Mouse (Mus musculus): ENCODE results near the gene Krtap27-1. TPM values are rescaled to one million over a fixed set of nuclear protein-coding genes. Genes with fewer than 3 reads are reported as not detected.

Gene Krtap27-1
- polyA plus RNA-seq, 1 experiment from 2014 or later = not detected

GRCm38 (mm10) chr16:88651082-88651481 lies 20.4 kb downstream of the Krtap27-1 start:
- Histone ChIP-seq H3K9me3 (no peaks in the 10 kb centered on the region), H3K36me3 (no peaks in the 10 kb centered on the region), H3K4me2 (replicated peaks) (no peak overlapping the region), H3K9ac (replicated peaks) (no peak overlapping the region), H3K4me1 (no peaks in the 10 kb centered on the region), H3K27ac (replicated peaks) (no peak overlapping the region), H3K27me3 (no peaks in the 10 kb centered on the region), H3K4me3 (no peak overlapping the region)
- ATAC-seq (ENCODE audit: low FRiP score, low read depth) = no peak
- 83% methylated on average over 1 of the region's 1 CpGs for WGBS

DNA sequence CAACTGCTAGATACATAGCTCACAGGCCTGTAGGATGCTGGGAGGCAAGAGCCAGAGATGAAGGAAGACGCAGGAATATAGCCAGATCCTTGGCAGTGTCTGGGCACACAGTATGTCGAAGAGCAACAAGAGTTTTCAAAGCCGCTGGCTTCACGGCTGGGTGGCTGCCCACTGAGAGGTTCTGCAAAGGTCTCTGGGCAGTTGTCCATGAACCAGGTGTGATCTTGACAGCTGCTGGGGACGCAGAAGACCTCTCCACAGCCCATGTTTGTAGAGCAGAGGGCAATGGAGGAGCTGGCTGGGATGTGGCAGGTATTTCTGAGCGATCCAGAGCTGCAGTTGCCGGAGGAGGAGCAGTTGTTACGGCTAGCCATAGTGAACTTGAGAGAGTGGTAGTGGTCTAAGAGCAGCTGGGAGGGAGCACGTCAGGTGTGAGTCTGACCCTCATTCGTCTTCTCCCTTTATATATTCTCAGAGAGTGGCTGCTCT lies 24.1 kb downstream of the Krtap27-1 start, which contains the start of gene Krtap26-1:
Krtap26-1 (minus strand) TSS at position 439 of the 489 bp plus-strand sequence.
- WGBS = 85% methylated on average over 10 of the region's 10 CpGs
- no peak within 1 kb of the TSS for H3K27ac ChIP-seq (replicated peaks)
- no peak for ATAC-seq (ENCODE audit: low FRiP score, low read depth)
- no peak within 1 kb of the TSS for H3K4me2 ChIP-seq (replicated peaks)
- no peaks in the 10 kb centered on the region for H3K36me3 ChIP-seq
- no peaks in the 10 kb centered on the region for H3K9me3 ChIP-seq
- H3K4me3 ChIP-seq = no peak within 1 kb of the TSS
- no peak within 1 kb of the TSS for H3K9ac ChIP-seq (replicated peaks)
- H3K27me3 ChIP-seq = no peaks in the 10 kb centered on the region
- no peaks in the 10 kb centered on the region for H3K4me1 ChIP-seq

GRCm38 (mm10) chr16:88646366-88647111 lies 24.9 kb downstream of the Krtap27-1 start:
- Histone ChIP-seq H3K4me3 (no peak overlapping the region), H3K9me3 (no peaks in the 10 kb centered on the region), H3K27me3 (no peaks in the 10 kb centered on the region), H3K9ac (replicated peaks) (no peak overlapping the region), H3K4me1 (no peaks in the 10 kb centered on the region), H3K27ac (replicated peaks) (no peak overlapping the region), H3K36me3 (no peaks in the 10 kb centered on the region), H3K4me2 (replicated peaks) (no peak overlapping the region)
- WGBS = 80% methylated on average over 8 of the region's 8 CpGs
- ATAC-seq (ENCODE audit: low FRiP score, low read depth) = no peak

- Histone ChIP-seq H3K27me3 (no peaks in the 10 kb centered on the region), H3K9ac (replicated peaks) (no peak overlapping the region), H3K27ac (replicated peaks) (no peak overlapping the region), H3K4me3 (no peak overlapping the region), H3K4me1 (no peaks in the 10 kb centered on the region), H3K9me3 (no peaks in the 10 kb centered on the region), H3K4me2 (replicated peaks) (no peak overlapping the region), H3K36me3 (no peaks in the 10 kb centered on the region)
- ATAC-seq (ENCODE audit: low FRiP score, low read depth) = no peak
- WGBS = 90% methylated on average over 3 of the region's 3 CpGs
Observed at GRCm38 (mm10) chr16:88640053-88640452, 31.4 kb downstream of the Krtap27-1 start.

GRCm38 (mm10) chr16:88635142-88635541 lies 36.3 kb downstream of the Krtap27-1 start:
- no peaks in the 10 kb centered on the region for H3K9me3 ChIP-seq

DNA sequence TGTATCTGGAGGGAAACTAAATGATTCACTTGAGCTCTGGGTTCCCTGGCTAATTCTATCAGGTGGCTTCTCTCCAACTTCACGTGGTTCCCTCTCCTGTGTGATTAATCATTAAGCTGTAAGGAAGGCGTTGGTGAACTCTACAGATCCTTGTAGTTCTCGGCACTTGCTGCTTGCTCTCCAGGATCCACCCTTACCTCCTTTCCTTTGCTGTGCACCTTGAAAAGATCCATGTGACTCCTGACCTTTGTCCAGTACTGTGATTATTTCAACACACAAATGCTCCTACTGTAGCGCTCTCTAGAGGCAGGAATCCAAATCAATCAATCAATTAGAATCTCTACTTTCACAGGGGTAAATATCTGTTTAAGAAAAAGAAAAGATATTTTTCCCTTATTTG lies 40.0 kb downstream of the Krtap27-1 start:
- no peak overlapping the region for H3K9ac ChIP-seq (replicated peaks)
- no peaks in the 10 kb centered on the region for H3K36me3 ChIP-seq
- no peak overlapping the region for H3K27ac ChIP-seq (replicated peaks)
- WGBS = 86% methylated on average over 4 of the region's 4 CpGs
- no peak overlapping the region for H3K4me2 ChIP-seq (replicated peaks)
- H3K9me3 ChIP-seq = no peaks in the 10 kb centered on the region
- H3K4me1 ChIP-seq = no peaks in the 10 kb centered on the region
- H3K4me3 ChIP-seq = no peak overlapping the region
- no peaks in the 10 kb centered on the region for H3K27me3 ChIP-seq
- ATAC-seq (ENCODE audit: low FRiP score, low read depth) = no peak

More at GRCm38 (mm10) chr16:88635142-88635541, 36.3 kb downstream of the Krtap27-1 start:
- Histone ChIP-seq H3K27me3 (no peaks in the 10 kb centered on the region), H3K9ac (replicated peaks) (no peak overlapping the region), H3K27ac (replicated peaks) (no peak overlapping the region), H3K4me1 (no peaks in the 10 kb centered on the region), H3K4me3 (no peak overlapping the region), H3K4me2 (replicated peaks) (no peak overlapping the region), H3K36me3 (no peaks in the 10 kb centered on the region)
- WGBS = 76% methylated on average over 4 of the region's 4 CpGs
- ATAC-seq (ENCODE audit: low FRiP score, low read depth) = no peak

DNA sequence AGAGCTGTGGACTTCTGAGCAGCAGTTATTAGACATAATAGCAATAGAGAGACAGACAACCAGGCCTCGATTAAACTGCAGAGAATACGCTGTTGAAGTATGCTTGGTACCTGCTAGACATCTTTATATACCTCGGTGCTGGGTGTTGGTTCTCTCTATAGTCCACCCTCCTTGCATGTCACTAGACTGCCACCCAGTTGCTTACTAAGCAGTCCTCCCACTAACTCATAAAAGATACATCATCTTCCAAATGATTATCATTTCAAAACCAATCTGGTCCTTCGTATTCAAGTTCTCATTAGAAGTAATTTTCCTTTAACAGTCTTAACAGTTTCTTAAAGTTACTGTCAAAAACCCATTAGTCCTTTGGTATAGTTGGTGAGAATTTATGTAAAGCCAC lies 43.9 kb downstream of the Krtap27-1 start, which contains the start of gene 2310079G19Rik:
2310079G19Rik (minus strand) TSS at position 101 of the 400 bp plus-strand sequence.
- no peaks in the 10 kb centered on the region for H3K4me1 ChIP-seq
- H3K9ac ChIP-seq (replicated peaks) = no peak within 1 kb of the TSS
- H3K4me3 ChIP-seq = no peak within 1 kb of the TSS
- no peaks in the 10 kb centered on the region for H3K9me3 ChIP-seq
- no peaks in the 10 kb centered on the region for H3K27me3 ChIP-seq
- WGBS = 96% methylated on average over 4 of the region's 4 CpGs
- H3K4me2 ChIP-seq (replicated peaks) = no peak within 1 kb of the TSS
- H3K36me3 ChIP-seq = no peaks in the 10 kb centered on the region
- no peak for ATAC-seq (ENCODE audit: low FRiP score, low read depth)
- H3K27ac ChIP-seq (replicated peaks) = no peak within 1 kb of the TSS

Other genes with a start within 250 kb of the Krtap27-1 start
- not detected in 2 replicates for gene Cldn17, start 164.7 kb downstream of the Krtap27-1 start, polyA plus RNA-seq (2016; fragmentation: Nextera tagmentation; extraction: Ambion mirVana)
- gene Cldn8, start 108.5 kb downstream of the Krtap27-1 start, polyA plus RNA-seq (2016; fragmentation: Nextera tagmentation; extraction: Ambion mirVana) = 0.47 and 0.50 TPM in 2 replicates
- gene Krtap24-1, start 59.4 kb downstream of the Krtap27-1 start, polyA plus RNA-seq (2016; fragmentation: Nextera tagmentation; extraction: Ambion mirVana) = not detected in 2 replicates
- gene 2310079G19Rik, start 44.0 kb downstream of the Krtap27-1 start, polyA plus RNA-seq (2016; fragmentation: Nextera tagmentation; extraction: Ambion mirVana) = not detected in 2 replicates
- not detected in 2 replicates for gene Krtap26-1, start 23.9 kb downstream of the Krtap27-1 start, polyA plus RNA-seq (2016; fragmentation: Nextera tagmentation; extraction: Ambion mirVana)
- gene 2310061N02Rik, start 36.3 kb upstream of the Krtap27-1 start, polyA plus RNA-seq (2016; fragmentation: Nextera tagmentation; extraction: Ambion mirVana) = not detected in 2 replicates
- gene Krtap13-1, start 57.2 kb upstream of the Krtap27-1 start, polyA plus RNA-seq (2016; fragmentation: Nextera tagmentation; extraction: Ambion mirVana) = not detected in 2 replicates
- not detected in 2 replicates for gene Krtap13, start 80.0 kb upstream of the Krtap27-1 start, polyA plus RNA-seq (2016; fragmentation: Nextera tagmentation; extraction: Ambion mirVana)
- gene 2310034C09Rik, start 87.2 kb upstream of the Krtap27-1 start, polyA plus RNA-seq (2016; fragmentation: Nextera tagmentation; extraction: Ambion mirVana) = not detected in 2 replicates
- not detected in 2 replicates for gene 2310057N15Rik, start 102.5 kb upstream of the Krtap27-1 start, polyA plus RNA-seq (2016; fragmentation: Nextera tagmentation; extraction: Ambion mirVana)
- not detected in 2 replicates for gene Gm5965, start 106.2 kb upstream of the Krtap27-1 start, polyA plus RNA-seq (2016; fragmentation: Nextera tagmentation; extraction: Ambion mirVana)
- not detected in 2 replicates for gene Gm20741, start 140.5 kb upstream of the Krtap27-1 start, polyA plus RNA-seq (2016; fragmentation: Nextera tagmentation; extraction: Ambion mirVana)
- not detected in 2 replicates for gene Krtap15, start 148.5 kb upstream of the Krtap27-1 start, polyA plus RNA-seq (2016; fragmentation: Nextera tagmentation; extraction: Ambion mirVana)
- gene Krtap14, start 154.5 kb upstream of the Krtap27-1 start, polyA plus RNA-seq (2016; fragmentation: Nextera tagmentation; extraction: Ambion mirVana) = not detected in 2 replicates
- gene Krtap19-1, start 197.7 kb upstream of the Krtap27-1 start, polyA plus RNA-seq (2016; fragmentation: Nextera tagmentation; extraction: Ambion mirVana) = not detected in 2 replicates
- gene Krtap19-2, start 202.6 kb upstream of the Krtap27-1 start, polyA plus RNA-seq (2016; fragmentation: Nextera tagmentation; extraction: Ambion mirVana) = not detected in 2 replicates
- not detected in 2 replicates for gene Krtap19-3, start 206.4 kb upstream of the Krtap27-1 start, polyA plus RNA-seq (2016; fragmentation: Nextera tagmentation; extraction: Ambion mirVana)
- gene Krtap19-4, start 213.4 kb upstream of the Krtap27-1 start, polyA plus RNA-seq (2016; fragmentation: Nextera tagmentation; extraction: Ambion mirVana) = not detected in 2 replicates
- not detected in 2 replicates for gene Krtap19-5, start 224.8 kb upstream of the Krtap27-1 start, polyA plus RNA-seq (2016; fragmentation: Nextera tagmentation; extraction: Ambion mirVana)